Mouse (Mus musculus) thymus, adult 2 months (tissue): ENCODE data around the gene Apbb2.

Source experiments
- CTCF ChIP-seq: fragments of 200-500 bp; IDR thresholded peaks from 2 replicates; pipeline ENCODE4 v1.5.1; 2012; ENCODE audit warnings: mild to moderate bottlenecking, control low read depth, low read length, moderate library complexity, borderline replicate concordance; ENCODE audit not compliant: control insufficient read depth, poor library complexity, insufficient read depth; ENCODE audit errors: extremely low read depth
- POLR2A ChIP-seq: fragments of 200-500 bp; IDR thresholded peaks from 2 replicates; pipeline ENCODE4 v1.6.1; 2012; ENCODE audit warnings: mild to moderate bottlenecking, low read length, control low read depth, moderate library complexity; ENCODE audit not compliant: control insufficient read depth, poor library complexity, insufficient read depth; ENCODE audit errors: extremely low read depth

DNA sequence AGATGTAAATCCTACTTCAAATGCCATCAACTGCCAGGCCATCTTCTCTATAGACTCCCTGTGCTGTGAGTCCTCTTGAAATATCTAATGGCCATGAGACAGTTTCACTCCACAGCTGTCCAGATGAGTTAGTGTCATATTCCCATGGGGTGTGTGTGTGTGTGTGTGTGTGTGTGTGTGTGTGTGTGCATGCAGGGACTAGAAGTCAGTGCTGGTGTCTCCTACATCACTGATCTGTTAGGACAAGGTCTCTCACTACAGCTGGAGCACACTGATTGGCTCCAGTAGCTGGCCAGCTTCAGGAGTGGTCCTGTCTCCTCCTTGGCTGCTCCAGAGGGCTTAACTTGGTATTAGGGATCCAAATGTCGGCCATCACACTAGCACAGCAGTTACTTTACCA lies 113.5 kb downstream of the Apbb2 start:
- TF ChIP-seq CTCF (no peak), POLR2A (no peak)
